Mouse (Mus musculus): Measurements from ENCODE around the gene Casc1.

- no peak for TF ChIP-seq CTCF (IDR thresholded peaks at IDR 0.05; ENCODE audit: borderline replicate concordance, control insufficient read depth, extremely low read depth, insufficient read depth, low read length, poor library complexity)
- TF ChIP-seq POLR2A (IDR thresholded peaks at IDR 0.05; ENCODE audit: control insufficient read depth, extremely low read depth, insufficient read depth, low read length, poor library complexity), result no peak
Observed at GRCm38 (mm10) chr6:145131991-145132390, 78.8 kb downstream of the Casc1 start.

Measured in thymus, adult 2 months (tissue).